Mouse (Mus musculus) liver, postnatal 0 days (tissue): ENCODE data around the gene Dlst. TPM values are rescaled to one million over a fixed set of nuclear protein-coding genes. Genes with fewer than 3 reads are reported as not detected.

Experiments used
- ATAC-seq: fragments of 200-750 bp; cut with Nextera tagmentation; 2 replicates; pipeline ENCODE4 v1.8.0; 2017; ENCODE audit warnings: mild to moderate bottlenecking, moderate library complexity
- DNase-seq: peaks from one replicate; pipeline ENCODE4 v3.0.0-alpha.2; 2016
- H3K27ac ChIP-seq: fragments of 300-500 bp; sonication (generic); 2 replicates; pipeline ENCODE4 v1.5.1; 2014; ENCODE audit warnings: antibody characterized with exemption, moderate library complexity, mild to moderate bottlenecking, low read depth
- H3K27me3 ChIP-seq: fragments of 300-500 bp; sonication (generic); 2 replicates; pipeline ENCODE4 v1.6.1; 2014; ENCODE audit warnings: low read length, control low read depth, mixed read lengths; ENCODE audit not compliant: insufficient read depth
- H3K36me3 ChIP-seq: fragments of 300-500 bp; sonication (generic); replicated peaks from 2 replicates; pipeline ENCODE4 v1.6.1; 2014; ENCODE audit warnings: mild to moderate bottlenecking, control low read depth, low read length, moderate library complexity, mixed read lengths; ENCODE audit not compliant: insufficient read depth
- H3K4me1 ChIP-seq: fragments of 300-500 bp; sonication (generic); 2 replicates; pipeline ENCODE4 v1.6.1; 2014; ENCODE audit warnings: antibody characterized with exemption, mild to moderate bottlenecking, control low read depth; ENCODE audit not compliant: insufficient read depth
- H3K4me2 ChIP-seq: fragments of 300-500 bp; sonication (generic); 2 replicates; pipeline ENCODE4 v1.6.1; 2014; ENCODE audit warnings: low read depth, mild to moderate bottlenecking, low read length, moderate library complexity, mixed read lengths
- H3K4me3 ChIP-seq: fragments of 300-500 bp; sonication (generic); 2 replicates; pipeline ENCODE4 v1.5.1; 2014; ENCODE audit warnings: low read depth, low read length
- H3K9ac ChIP-seq: fragments of 300-500 bp; sonication (generic); replicated peaks from 2 replicates; pipeline ENCODE4 v1.6.1; 2014; ENCODE audit warnings: mild to moderate bottlenecking, moderate library complexity
- H3K9me3 ChIP-seq: fragments of 300-500 bp; sonication (generic); 2 replicates; pipeline ENCODE4 v1.6.1; 2016; ENCODE audit warnings: mild to moderate bottlenecking, control low read depth, low read length, mixed read lengths
- CTCF ChIP-seq: sonication (generic); IDR thresholded peaks from 2 replicates; pipeline ENCODE4 v1.5.1; 2016; ENCODE audit warnings: antibody characterized with exemption, low read depth
- EP300 ChIP-seq: IDR thresholded peaks from 2 replicates; pipeline ENCODE4 v1.6.1; 2016; ENCODE audit warnings: antibody characterized with exemption, low read depth, mild to moderate bottlenecking
- WGBS: fragments of 180-500 bp; shearing (Covaris S2); extraction: QIAGEN DNeasy Blood & Tissue Kit; methylation state at CpG from one replicate; pipeline ENCODE4 v1.1.7; 2014; ENCODE audit not compliant: insufficient replicate concordance; 5-methylcytosine and 5-hydroxymethylcytosine counted together
- polyA plus RNA-seq: library from polyadenylated mRNA; unstranded; fragments of >200 nt; fragmentation: Nextera tagmentation; extraction: Ambion mirVana; gene quantifications from 2 replicates; pipeline ENCODE4 v1.2.1, GENCODE M21; 2015

Gene Dlst
- polyA plus RNA-seq, 1 experiment from 2014 or later: 76.4 TPM

- 79% methylated on average over 3 of the region's 3 CpGs for WGBS
- TF ChIP-seq EP300: no peak
- TF ChIP-seq CTCF: no peak
These were observed 60.3 kb downstream of the Dlst start for GRCm38 (mm10) chr12:85170948-85171307.

GRCm38 (mm10) chr12:85174016-85174415 lies 63.4 kb downstream of the Dlst start:
- Histone ChIP-seq H3K27ac (no peak overlapping the region), H3K9ac (no peak overlapping the region), H3K4me3 (no peak overlapping the region), H3K4me2 (no peak overlapping the region), H3K9me3 (no peaks in the 10 kb centered on the region), H3K36me3 (no peaks in the 10 kb centered on the region), H3K27me3 (peaks cover 19% of the 10 kb centered on the region), H3K4me1 (peaks cover 13% of the 10 kb centered on the region)
- 66% methylated on average over 7 of the region's 7 CpGs for WGBS
- ATAC-seq: no peak
- DNase-seq: no peak
- no peak for TF ChIP-seq EP300
- no peak for TF ChIP-seq CTCF

More at GRCm38 (mm10) chr12:85170948-85171307, 60.3 kb downstream of the Dlst start:
- H3K9me3 ChIP-seq: no peaks in the 10 kb centered on the region
- ATAC-seq (no peak), DNase-seq (no peak)
- no peak overlapping the region for H3K9ac ChIP-seq
- H3K4me2 ChIP-seq: no peak overlapping the region
- no peak overlapping the region for H3K27ac ChIP-seq
- H3K36me3 ChIP-seq: no peaks in the 10 kb centered on the region
- no peak overlapping the region for H3K4me3 ChIP-seq
- H3K4me1 ChIP-seq: 0 out of 2 replicates have a peak, but pooled peaks cover 5% of the 10 kb centered on the region
- 0 out of 2 replicates have a peak, but pooled peaks cover 6% of the 10 kb centered on the region for H3K27me3 ChIP-seq

GRCm38 (mm10) chr12:85175087-85175675 lies 64.5 kb downstream of the Dlst start:
- H3K27ac ChIP-seq: no peak overlapping the region
- no peak for TF ChIP-seq CTCF
- no peak for TF ChIP-seq EP300
- no peaks in the 10 kb centered on the region for H3K9me3 ChIP-seq
- DNase-seq (no peak), ATAC-seq (no peak)
- H3K27me3 ChIP-seq: peaks cover 23% of the 10 kb centered on the region
- no peak overlapping the region for H3K4me2 ChIP-seq
- WGBS: 70% methylated on average over 16 of the region's 16 CpGs
- H3K36me3 ChIP-seq: no peaks in the 10 kb centered on the region
- no peak overlapping the region for H3K4me3 ChIP-seq
- H3K9ac ChIP-seq: no peak overlapping the region
- peaks cover 8% of the 10 kb centered on the region for H3K4me1 ChIP-seq

- 41% methylated on average over 11 of the region's 11 CpGs for WGBS
- no peaks in the 10 kb centered on the region for H3K9me3 ChIP-seq
- no peaks in the 10 kb centered on the region for H3K36me3 ChIP-seq
- H3K4me3 ChIP-seq: peak overlapping the region; percentile 36; the same call in 1 of the 2 replicates
- ATAC-seq: no peak
- 0 out of 2 replicates have a peak overlapping the region, but pooled peaks have one; percentile 74 for H3K4me2 ChIP-seq
- no peak for DNase-seq
- no peak overlapping the region for H3K9ac ChIP-seq
- TF ChIP-seq CTCF (no peak), EP300 (no peak)
- peaks cover 8% of the 10 kb centered on the region for H3K4me1 ChIP-seq
- peaks cover 25% of the 10 kb centered on the region for H3K27me3 ChIP-seq
- no peak overlapping the region for H3K27ac ChIP-seq
These were observed 65.6 kb downstream of the Dlst start for GRCm38 (mm10) chr12:85175926-85176845.

GRCm38 (mm10) chr12:85176846-85177523 lies 66.4 kb downstream of the Dlst start:
- no peak for TF ChIP-seq EP300
- no peak for TF ChIP-seq CTCF
- Histone ChIP-seq H3K4me1 (peaks cover 8% of the 10 kb centered on the region), H3K4me3 (peak overlapping the region; percentile 36), H3K9ac (peak overlapping the region; percentile 38; the same call in 1 of the 2 replicates), H3K27me3 (peaks cover 27% of the 10 kb centered on the region), H3K27ac (no peak overlapping the region), H3K9me3 (no peaks in the 10 kb centered on the region), H3K36me3 (no peaks in the 10 kb centered on the region), H3K4me2 (peak overlapping the region; percentile 74)
- WGBS: 3% methylated on average over 32 of the region's 32 CpGs
- ATAC-seq: 0 out of 2 replicates have a peak, but pooled peaks have one; percentile 25
- DNase-seq: peak; percentile 59
